Mouse (Mus musculus): ENCODE measurements around the gene Gm21988. TPM values are rescaled to one million over a fixed set of nuclear protein-coding genes. Genes with fewer than 3 reads are reported as not detected.

Gm21988 gene
- total and polyA plus RNA-seq, 3 experiments, result 0.98 to 2.6 (median 1.4) TPM

DNA sequence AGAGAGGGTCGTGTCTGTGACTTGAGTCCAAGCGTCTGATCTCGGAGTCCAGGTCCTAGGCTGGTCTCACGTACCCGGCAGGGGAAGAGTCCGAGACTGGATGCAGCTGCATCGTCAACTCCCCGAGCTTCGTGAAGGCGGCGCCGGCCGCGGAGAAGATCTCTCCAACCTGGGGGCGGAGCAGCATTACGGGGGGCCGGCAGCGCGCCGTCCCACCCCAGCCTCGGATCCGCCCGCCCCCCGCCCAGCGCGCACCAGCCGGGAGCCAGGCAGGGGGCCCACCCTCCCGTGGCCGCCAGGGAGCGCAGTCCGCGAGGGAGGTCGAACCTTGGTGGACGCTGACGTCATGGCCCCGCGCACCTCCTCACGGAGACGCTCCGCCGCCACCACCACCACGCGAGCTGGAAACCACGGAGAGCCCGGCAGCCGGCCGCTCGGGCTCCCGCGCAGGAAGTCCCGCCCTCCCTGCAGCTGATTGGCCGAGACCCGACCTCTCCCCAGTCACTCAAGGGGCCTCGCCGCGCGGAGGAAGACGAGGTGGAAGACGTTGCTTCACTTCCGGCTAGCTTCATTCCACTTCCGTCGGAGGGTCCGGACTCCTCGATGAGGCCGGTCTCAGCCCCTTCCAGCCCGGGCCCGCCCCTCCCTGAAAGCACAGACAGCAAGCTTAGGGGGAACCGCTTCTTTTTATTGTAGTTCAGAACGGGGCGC lies 2.0 kb downstream of the Gm21988 start, which contains the start of gene 0610010K14Rik (continued):
- TF ChIP-seq POLR2AphosphoS2 (IDR thresholded peaks at IDR 0.05; ENCODE audit: low read depth, low read length), result peak; percentile 95
- peak; percentile 85 for TF ChIP-seq HCFC1 (IDR thresholded peaks at IDR 0.05; ENCODE audit: low read depth, low read length)
- peak; percentile 72 for TF ChIP-seq BHLHE40 (IDR thresholded peaks at IDR 0.05; ENCODE audit: low read depth, low read length)
- peak; percentile 76; the same call in 1 of the 2 replicates for TF ChIP-seq MEF2A (IDR thresholded peaks at IDR 0.05; ENCODE audit: borderline replicate concordance, low read depth, low read length)
- peak; percentile 15; the same call in 1 of the 2 replicates for TF ChIP-seq JUN (IDR thresholded peaks at IDR 0.05; ENCODE audit: insufficient read depth, low read depth, low read length)
- TF ChIP-seq NRF1 (IDR thresholded peaks at IDR 0.05; ENCODE audit: low read depth, low read length), result peak; percentile 69
- peak; percentile 100 for TF ChIP-seq TCF12 (IDR thresholded peaks at IDR 0.05; ENCODE audit: low read depth, low read length)
- TF ChIP-seq GABPA (IDR thresholded peaks at IDR 0.05; ENCODE audit: insufficient replicate concordance, low read depth, low read length), result 0 out of 2 replicates have a peak, but pooled peaks have one; percentile 22
- TF ChIP-seq SMC3 (IDR thresholded peaks at IDR 0.05; ENCODE audit: low read depth, low read length), result peak; percentile 32
- TF ChIP-seq MAFK (IDR thresholded peaks at IDR 0.05; ENCODE audit: insufficient replicate concordance, low read length), result no peak
- peak in 1 of 2 experiments; percentile 67; a peak in 2 of 4 replicates for TF ChIP-seq CTCF (conservative IDR thresholded peaks at IDR 0.05 in 1 of 2, IDR thresholded peaks at IDR 0.05 in 1 of 2; ENCODE audit: low read depth in 2 of 2, low read length in 2 of 2)

DNA sequence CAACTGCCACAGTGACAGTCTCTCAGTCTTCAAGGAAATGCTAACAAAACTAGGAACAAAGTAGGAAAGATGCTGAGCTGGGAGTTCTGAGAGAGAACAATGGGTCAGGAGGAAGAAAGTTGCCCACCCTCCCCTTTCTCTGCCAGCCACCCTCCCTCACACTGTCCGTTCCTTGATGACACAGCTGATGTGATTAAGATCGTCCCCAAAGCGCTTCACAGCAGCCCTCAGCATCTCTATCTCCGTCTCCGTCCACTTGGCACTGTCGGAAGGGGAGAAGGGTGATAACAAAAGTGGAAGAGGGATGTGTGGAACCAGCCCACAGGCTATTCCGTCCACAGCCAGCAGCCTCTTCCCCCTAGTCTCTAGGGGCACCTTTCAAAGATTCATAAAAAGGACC lies 2.9 kb downstream of the Gm21988 start:
- in situ Hi-C loops (cut with MboI; ENCODE audit: low pct_ligation_motif_present, low pct_unique_long_range_greater_than_20kb, low sequenced_read_pairs) (loop anchor here (25.0 kb wide), 2 partner anchors 376 to 526 kb away; partner anchors contain the start of genes 4930544D05Rik, Chrne and Zfp3), dilution Hi-C loops (cut with MboI; ENCODE audit: extremely low pct_ligation_motif_present, extremely low pct_unique_long_range_greater_than_20kb, low sequenced_read_pairs) (no loop called here)
- DNase-seq (ENCODE audit: extremely low read depth), result no peak
- TF ChIP-seq MXI1 (IDR thresholded peaks at IDR 0.05; ENCODE audit: low read depth, low read length), result no peak
- TF ChIP-seq POLR2AphosphoS2 (IDR thresholded peaks at IDR 0.05; ENCODE audit: low read depth, low read length), result no peak
- TF ChIP-seq ZNF384 (IDR thresholded peaks at IDR 0.05; ENCODE audit: low read depth, low read length), result no peak
- no peak for TF ChIP-seq IRF4 (IDR thresholded peaks at IDR 0.05; ENCODE audit: low read depth, low read length)
- no peak for TF ChIP-seq ZC3H11A (IDR thresholded peaks at IDR 0.05; ENCODE audit: low read depth, low read length)
- no peak for TF ChIP-seq ZKSCAN1 (IDR thresholded peaks at IDR 0.05; ENCODE audit: borderline replicate concordance, low read depth, low read length)
- TF ChIP-seq TBP (conservative IDR thresholded peaks at IDR 0.05; ENCODE audit: low read depth, low read length), result no peak
- TF ChIP-seq CTCF (conservative IDR thresholded peaks at IDR 0.05 in 1 of 2, IDR thresholded peaks at IDR 0.05 in 1 of 2; ENCODE audit: low read depth in 2 of 2, low read length in 2 of 2), result no peak
- no peak for TF ChIP-seq MAZ (IDR thresholded peaks at IDR 0.05; ENCODE audit: low read depth, low read length)
- TF ChIP-seq NELFE (IDR thresholded peaks at IDR 0.05; ENCODE audit: low read depth, low read length), result no peak
- TF ChIP-seq ETS1 (conservative IDR thresholded peaks at IDR 0.05; ENCODE audit: low read depth, low read length), result no peak
- no peak for TF ChIP-seq CHD2 (IDR thresholded peaks at IDR 0.05; ENCODE audit: low read length)
- no peak for TF ChIP-seq POLR2A (IDR thresholded peaks at IDR 0.05; ENCODE audit: low read depth, low read length)
- no peak for TF ChIP-seq MAX (IDR thresholded peaks at IDR 0.05; ENCODE audit: low read length)
- no peak for TF ChIP-seq MAFK (IDR thresholded peaks at IDR 0.05; ENCODE audit: insufficient replicate concordance, low read length)
- no peak for TF ChIP-seq TCF12 (IDR thresholded peaks at IDR 0.05; ENCODE audit: low read depth, low read length)
- no peak for TF ChIP-seq MYC (IDR thresholded peaks at IDR 0.05; ENCODE audit: low read depth, low read length)
- TF ChIP-seq PAX5 (IDR thresholded peaks at IDR 0.05; ENCODE audit: low read length), result no peak
- no peak for TF ChIP-seq MEF2A (IDR thresholded peaks at IDR 0.05; ENCODE audit: borderline replicate concordance, low read depth, low read length)
- no peak for TF ChIP-seq E2F4 (IDR thresholded peaks at IDR 0.05; ENCODE audit: insufficient replicate concordance, low read depth, low read length)
- Histone ChIP-seq H3K9ac (ENCODE audit: insufficient read depth, low read depth) (peak overlapping the region; percentile 83), H3K4me1 (ENCODE audit: control insufficient read depth in 1 of 2, insufficient read depth in 2 of 2) (peaks cover 4 to 26% of the 10 kb centered on the region in 2 experiments), H3K4me3 (replicated peaks in 1 of 3; ENCODE audit: low read depth in 2 of 3, low read length in 2 of 3, poor library complexity in 1 of 3) (peak overlapping the region; percentile 4 to 96 (median 79)), H3K36me3 (replicated peaks in 1 of 2; ENCODE audit: control insufficient read depth in 1 of 2, insufficient read depth in 1 of 2, low read length in 1 of 2) (peaks cover 10 to 27% of the 10 kb centered on the region in 2 experiments), H3K4me2 (ENCODE audit: insufficient read depth, low read depth, poor library complexity, severe bottlenecking) (peak overlapping the region; percentile 92; the same call in 1 of the 2 replicates), H3K79me2 (replicated peaks; ENCODE audit: control insufficient read depth, extremely low read depth, insufficient read depth, poor library complexity, severe bottlenecking) (peaks cover 12% of the 10 kb centered on the region), H3K9me3 (replicated peaks; ENCODE audit: low read length) (no peaks in the 10 kb centered on the region), H3K27me3 (replicated peaks) (no peaks in the 10 kb centered on the region), H3K27ac (ENCODE audit: insufficient read depth, low read depth) (no peak overlapping the region)
